Mouse (Mus musculus) limb, embryonic 14.5 days (tissue): ENCODE results near the gene Bcap31. TPM values are rescaled to one million over a fixed set of nuclear protein-coding genes. Genes with fewer than 3 reads are reported as not detected.
A peak's percentile ranks its signal among the peaks of the same experiment; 100 is the strongest.

Source experiments
- ATAC-seq: fragments of 200-750 bp; cut with Nextera tagmentation; 2 replicates; pipeline ENCODE4 v1.8.0; 2017; ENCODE audit warnings: low read depth, moderate number of reproducible peaks, moderate TSS enrichment; ENCODE audit not compliant: low FRiP score
- DNase-seq: peaks from one replicate; pipeline ENCODE4 v3.0.0-alpha.2; 2015; ENCODE audit warnings: low spot score
- H3K27ac ChIP-seq: fragments of 300-500 bp; sonication (generic); replicated peaks from 2 replicates; pipeline ENCODE4 v1.5.1; 2014; ENCODE audit warnings: low read depth, mild to moderate bottlenecking, low read length, moderate library complexity, mixed read lengths
- H3K27me3 ChIP-seq: fragments of 300-500 bp; sonication (generic); 2 replicates; pipeline ENCODE4 v1.6.1; 2014; ENCODE audit warnings: low read length, mixed read lengths; ENCODE audit not compliant: control insufficient read depth, insufficient read depth
- H3K36me3 ChIP-seq: fragments of 300-500 bp; sonication (generic); 2 replicates; pipeline ENCODE4 v1.6.1; 2014; ENCODE audit warnings: mild to moderate bottlenecking, low read length, moderate library complexity, mixed read lengths; ENCODE audit not compliant: control insufficient read depth, insufficient read depth
- H3K4me1 ChIP-seq: fragments of 300-500 bp; sonication (generic); 2 replicates; pipeline ENCODE4 v1.6.1; 2014; ENCODE audit warnings: antibody characterized with exemption, low read length, mixed read lengths; ENCODE audit not compliant: control insufficient read depth, insufficient read depth
- H3K4me2 ChIP-seq: fragments of 300-500 bp; sonication (generic); replicated peaks from 2 replicates; pipeline ENCODE4 v1.6.1; 2014; ENCODE audit warnings: low read depth, mild to moderate bottlenecking, low read length, moderate library complexity; ENCODE audit not compliant: severe bottlenecking
- H3K4me3 ChIP-seq: fragments of 300-500 bp; sonication (generic); replicated peaks from 2 replicates; pipeline ENCODE4 v1.5.1; 2014; ENCODE audit warnings: low read length
- H3K9ac ChIP-seq: fragments of 300-500 bp; sonication (generic); 2 replicates; pipeline ENCODE4 v1.6.1; 2014; ENCODE audit warnings: mild to moderate bottlenecking, low read depth, low read length, moderate library complexity; ENCODE audit not compliant: severe bottlenecking
- H3K9me3 ChIP-seq: fragments of 300-500 bp; sonication (generic); 2 replicates; pipeline ENCODE4 v1.6.1; 2016; ENCODE audit warnings: low read length; ENCODE audit not compliant: control insufficient read depth
- POLR2A ChIP-seq: fragments of 200-500 bp; IDR thresholded peaks from 2 replicates; pipeline ENCODE4 v1.8.0; 2012; ENCODE audit warnings: inconsistent platforms, mild to moderate bottlenecking, moderate library complexity, borderline replicate concordance; ENCODE audit not compliant: insufficient read depth, insufficient read length; ENCODE audit errors: extremely low read depth
- WGBS: fragments of 180-500 bp; shearing (Covaris S2); extraction: QIAGEN DNeasy Blood & Tissue Kit; methylation state at CpG from one replicate; pipeline ENCODE4 v1.1.7; 2014; 5-methylcytosine and 5-hydroxymethylcytosine counted together
- polyA plus RNA-seq, 2 experiments: library from polyadenylated mRNA; depleted of rRNA in 1 of 2; stranded (reverse) in 1 of 2; unstranded in 1 of 2; fragments of >200 nt; fragmentation: Nextera tagmentation in 1 of 2; extraction: Ambion mirVana in 1 of 2; gene quantifications; 2 replicates each; pipeline versions ENCODE4 v1.2.1 to v1.2.3; 2012 to 2014

Bcap31 gene
- polyA plus RNA-seq, 2 experiments: 97.4 to 239 TPM

GRCm38 (mm10) chrX:73676668-73677067 is 39.3 kb downstream of the Bcap31 start:
- H3K27me3 ChIP-seq: no peaks in the 10 kb centered on the region
- no peak overlapping the region for H3K27ac ChIP-seq
- ATAC-seq (no peak), DNase-seq (no peak)
- TF ChIP-seq POLR2A: no peak
- 0 out of 2 replicates have a peak, but pooled peaks cover 3% of the 10 kb centered on the region for H3K4me1 ChIP-seq
- no peak overlapping the region for H3K4me2 ChIP-seq
- 88% methylated on average over 4 of the region's 4 CpGs for WGBS
- no peak overlapping the region for H3K9ac ChIP-seq
- peaks cover 21% of the 10 kb centered on the region for H3K36me3 ChIP-seq
- H3K4me3 ChIP-seq: no peak overlapping the region
- H3K9me3 ChIP-seq: no peaks in the 10 kb centered on the region

GRCm38 (mm10) chrX:73675231-73675630 is 40.7 kb downstream of the Bcap31 start:
- Histone ChIP-seq H3K36me3 (peaks cover 19% of the 10 kb centered on the region; the same call in 1 of the 2 replicates), H3K9me3 (no peaks in the 10 kb centered on the region), H3K4me3 (no peak overlapping the region), H3K27me3 (no peaks in the 10 kb centered on the region), H3K9ac (no peak overlapping the region), H3K27ac (no peak overlapping the region), H3K4me2 (peak overlapping the region; percentile 64; the same call in 1 of the 2 replicates), H3K4me1 (0 out of 2 replicates have a peak, but pooled peaks cover 3% of the 10 kb centered on the region)
- DNase-seq: no peak
- ATAC-seq: no peak
- WGBS: 74% methylated on average over 2 of the region's 2 CpGs
- TF ChIP-seq POLR2A: no peak

GRCm38 (mm10) chrX:73673968-73674661 is 41.9 kb downstream of the Bcap31 start:
- H3K27me3 ChIP-seq: no peaks in the 10 kb centered on the region
- ATAC-seq (no peak), DNase-seq (no peak)
- no peak for TF ChIP-seq POLR2A
- H3K4me2 ChIP-seq: peak overlapping the region; percentile 64
- H3K9me3 ChIP-seq: no peaks in the 10 kb centered on the region
- H3K9ac ChIP-seq: peak overlapping the region; percentile 76
- 0 out of 2 replicates have a peak, but pooled peaks cover 3% of the 10 kb centered on the region for H3K4me1 ChIP-seq
- 0 out of 2 replicates have a peak overlapping the region, but pooled peaks have one; percentile 58 for H3K27ac ChIP-seq
- H3K36me3 ChIP-seq: peaks cover 13% of the 10 kb centered on the region; the same call in 1 of the 2 replicates
- peak overlapping the region; percentile 55 for H3K4me3 ChIP-seq
- 33% methylated on average over 15 of the region's 20 CpGs for WGBS

GRCm38 (mm10) chrX:73673619-73673967 is 42.4 kb downstream of the Bcap31 start:
- no peaks in the 10 kb centered on the region for H3K27me3 ChIP-seq
- peak overlapping the region; percentile 64 for H3K4me2 ChIP-seq
- H3K27ac ChIP-seq: peak overlapping the region; percentile 58
- ATAC-seq (no peak), DNase-seq (no peak)
- H3K4me1 ChIP-seq: 0 out of 2 replicates have a peak, but pooled peaks cover 3% of the 10 kb centered on the region
- no peaks in the 10 kb centered on the region for H3K9me3 ChIP-seq
- peaks cover 9% of the 10 kb centered on the region; the same call in 1 of the 2 replicates for H3K36me3 ChIP-seq
- 9% methylated on average over 11 of the region's 42 CpGs for WGBS
- H3K4me3 ChIP-seq: peak overlapping the region; percentile 55
- H3K9ac ChIP-seq: peak overlapping the region; percentile 76
- no peak for TF ChIP-seq POLR2A

- Histone ChIP-seq H3K9me3 (no peaks in the 10 kb centered on the region), H3K27me3 (no peaks in the 10 kb centered on the region), H3K4me3 (peak within 1 kb of the TSS; percentile 55), H3K9ac (peak within 1 kb of the TSS; percentile 76), H3K4me1 (0 out of 2 replicates have a peak, but pooled peaks cover 3% of the 10 kb centered on the region), H3K27ac (peak within 1 kb of the TSS; percentile 58), H3K36me3 (peaks cover 9% of the 10 kb centered on the region; the same call in 1 of the 2 replicates), H3K4me2 (peak within 1 kb of the TSS; percentile 64)
- WGBS: 15% methylated on average over 24 of the region's 72 CpGs
- DNase-seq (peak; percentile 68), ATAC-seq (peak; percentile 78)
- TF ChIP-seq POLR2A: peak; percentile 49; the same call in 1 of the 2 replicates
Measured at GRCm38 (mm10) chrX:73672879-73673618, 42.9 kb downstream of the Bcap31 start, which contains the start of gene Slc6a8. Gene Slc6a8, plus strand, starts transcription at chrX:73673150.
